Mouse (Mus musculus) stomach, postnatal 0 days (tissue): Measurements from ENCODE around the gene Nln.

Experiments
- CTCF ChIP-seq: IDR thresholded peaks from 2 replicates; pipeline ENCODE4 v1.5.1; 2016; ENCODE audit warnings: antibody characterized with exemption, low read depth, mild to moderate bottlenecking, moderate library complexity
- EP300 ChIP-seq: optimal IDR thresholded peaks from 2 replicates; pipeline ENCODE3; 2016; ENCODE audit warnings: antibody characterized with exemption

- TF ChIP-seq CTCF (no peak), EP300 (no peak)
These were observed 97.1 kb downstream of the Nln start for GRCm38 (mm10) chr13:104012214-104012833.
